Mouse (Mus musculus) testis, adult 2 months (tissue): Measurements from ENCODE around the gene Adgrg1.

Experiments
- CTCF ChIP-seq: fragments of 200-500 bp; IDR thresholded peaks from 2 replicates; pipeline ENCODE4 v1.5.1; 2012; ENCODE audit warnings: low read depth, mild to moderate bottlenecking, inconsistent platforms, low read length, moderate library complexity; ENCODE audit not compliant: control insufficient read depth, insufficient read depth, insufficient replicate concordance
- POLR2A ChIP-seq: fragments of 200-500 bp; IDR thresholded peaks from 2 replicates; pipeline ENCODE4 v1.6.1; 2012; ENCODE audit warnings: low read depth, mild to moderate bottlenecking, inconsistent platforms, low read length, moderate library complexity; ENCODE audit not compliant: control insufficient read depth

- TF ChIP-seq POLR2A (no peak), CTCF (no peak)
Observed at GRCm38 (mm10) chr8:94973786-94974185, 765 bp upstream of the Adgrg1 start.
